Mouse (Mus musculus): ENCODE measurements around the gene Baat. TPM values are rescaled to one million over a fixed set of nuclear protein-coding genes. Genes with fewer than 3 reads are reported as not detected.
"Not testable (repeated sequence)": the region's sequence is repeated elsewhere in the genome, so short reads cannot be mapped to it uniquely, and the experiment has no call there.

Gene Baat
- under 1 TPM in 2 of 4 experiments, not detected in 2; 0.12 to 0.21 TPM for total RNA-seq (2022)

DNA sequence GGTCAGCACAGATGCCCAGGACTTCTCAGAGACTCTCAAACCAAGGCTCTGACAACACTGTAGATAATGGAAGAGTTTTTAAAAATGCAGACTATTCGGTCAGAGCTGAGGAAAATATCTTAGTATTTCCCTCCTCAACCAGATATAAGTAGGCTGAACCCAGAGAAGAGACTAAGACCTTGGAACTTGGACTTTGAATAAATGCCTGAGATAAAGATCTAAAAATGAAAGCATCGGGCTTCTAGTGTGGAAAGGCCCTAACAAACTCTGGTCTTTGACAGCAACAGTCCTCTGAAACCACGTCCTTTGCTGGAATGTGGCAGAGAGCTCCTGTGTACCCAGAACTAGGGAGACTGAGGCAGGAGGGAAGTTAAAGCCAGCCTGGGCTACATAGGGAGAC is at the start of gene Baat:
Gene Baat (minus strand): TSS at position 172 of the 400 bp plus-strand sequence.
- no peak for DNase-seq

DNA sequence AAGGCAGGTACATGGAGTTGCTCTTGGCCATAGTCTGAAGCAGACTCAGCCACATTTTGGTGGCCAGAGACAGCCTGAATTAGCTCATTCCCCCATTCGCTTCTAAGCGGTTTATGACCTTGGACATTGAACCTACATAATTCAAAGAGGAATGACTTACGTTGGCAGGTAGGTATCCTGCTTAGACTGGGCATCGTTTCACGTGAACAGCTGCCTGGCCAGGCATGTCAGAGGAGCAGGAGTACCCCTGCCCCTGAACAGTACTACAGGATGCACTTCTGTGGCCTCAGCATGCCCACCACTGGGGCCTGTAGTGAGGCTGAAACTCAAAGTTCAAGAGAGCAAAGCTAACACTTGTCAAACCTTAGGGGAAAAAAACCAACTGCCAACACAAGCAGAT is 47.0 kb upstream of the Baat start:
- DNase-seq = no peak

DNA sequence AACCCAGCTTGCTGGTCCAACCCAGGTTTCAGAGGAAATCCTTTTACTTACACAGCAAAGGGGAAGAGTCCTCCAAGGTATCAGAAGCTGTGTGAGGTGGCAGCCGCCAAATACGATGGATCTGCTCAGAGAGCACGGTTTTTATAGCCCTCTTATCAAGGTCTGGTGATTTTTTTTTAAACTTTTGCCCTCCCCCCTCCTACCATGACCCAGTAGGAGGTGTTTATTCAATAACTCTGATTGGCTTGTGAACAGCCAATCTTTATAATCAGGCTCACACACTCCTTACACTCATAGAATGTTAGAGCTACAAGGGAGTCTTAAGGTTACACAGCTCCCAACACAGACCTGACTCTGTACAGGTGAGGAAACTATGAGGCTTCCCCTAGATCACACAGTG is 43.0 kb upstream of the Baat start, which contains the start of gene Aldob:
Gene Aldob (minus strand): TSS at position 164 of the 400 bp plus-strand sequence.
- DNase-seq = no peak

DNA sequence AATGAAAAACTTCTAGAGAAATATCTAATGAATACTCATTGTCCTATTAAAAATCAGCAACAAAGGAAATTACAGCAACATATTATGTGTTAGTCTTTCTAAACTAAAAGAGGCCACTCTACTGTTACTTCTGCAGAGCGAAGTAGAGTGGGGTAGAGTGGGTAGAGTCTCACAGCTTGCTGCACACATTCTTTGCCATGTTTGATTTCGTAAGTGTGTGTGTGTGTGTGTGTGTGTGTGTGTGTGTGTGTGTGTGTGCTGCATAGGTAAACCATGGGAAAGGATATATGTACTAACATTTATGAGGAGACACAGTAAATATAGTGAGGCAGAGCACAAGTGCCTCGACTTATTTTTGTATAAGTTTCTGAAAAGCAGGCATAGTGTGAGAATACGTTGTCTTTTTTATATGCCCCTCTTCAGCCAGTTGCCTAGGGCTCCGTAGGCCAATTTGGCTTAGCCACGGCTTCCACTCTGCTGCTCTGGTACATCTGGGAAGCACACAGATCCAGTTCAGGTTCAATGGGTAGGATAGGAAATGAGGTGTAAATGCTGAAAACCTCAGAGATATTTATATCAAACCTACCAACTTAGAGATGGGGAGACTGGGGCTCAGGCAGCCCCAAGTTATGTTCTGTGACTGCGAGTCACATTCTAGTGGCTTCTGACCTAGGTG is 41.3 kb upstream of the Baat start:
- no peak for DNase-seq

DNA sequence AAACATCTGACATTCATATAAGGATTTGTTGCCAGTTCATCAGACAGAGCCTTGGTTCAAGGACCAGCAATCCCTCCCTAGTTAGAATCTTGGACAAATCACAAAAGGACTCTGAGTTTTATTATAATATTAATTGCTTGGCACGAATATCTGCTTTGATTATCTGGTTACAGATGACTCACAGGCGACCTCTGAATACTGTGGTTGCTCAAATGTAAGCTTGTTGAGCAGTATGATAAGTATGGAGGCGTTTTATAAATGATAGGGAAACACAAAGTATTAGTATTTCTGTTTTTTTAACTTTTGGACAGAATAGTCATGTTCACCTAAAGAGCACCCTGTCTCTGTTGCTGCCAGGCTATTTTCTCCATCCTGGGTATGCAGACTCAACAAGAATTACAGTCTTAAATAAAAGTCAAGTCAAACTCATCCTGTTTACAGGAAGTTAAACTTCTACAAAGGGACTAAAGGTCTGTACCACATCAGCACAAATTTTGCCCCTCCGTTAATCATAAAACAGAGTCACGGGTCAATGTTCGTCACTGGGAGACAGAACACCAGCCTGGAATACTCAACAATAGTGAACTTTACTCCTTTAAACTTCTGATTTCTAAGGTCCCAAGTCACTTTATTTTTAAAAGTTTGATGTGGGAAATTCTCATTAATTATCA is 40.7 kb upstream of the Baat start:
- DNase-seq = peak; percentile 15

DNA sequence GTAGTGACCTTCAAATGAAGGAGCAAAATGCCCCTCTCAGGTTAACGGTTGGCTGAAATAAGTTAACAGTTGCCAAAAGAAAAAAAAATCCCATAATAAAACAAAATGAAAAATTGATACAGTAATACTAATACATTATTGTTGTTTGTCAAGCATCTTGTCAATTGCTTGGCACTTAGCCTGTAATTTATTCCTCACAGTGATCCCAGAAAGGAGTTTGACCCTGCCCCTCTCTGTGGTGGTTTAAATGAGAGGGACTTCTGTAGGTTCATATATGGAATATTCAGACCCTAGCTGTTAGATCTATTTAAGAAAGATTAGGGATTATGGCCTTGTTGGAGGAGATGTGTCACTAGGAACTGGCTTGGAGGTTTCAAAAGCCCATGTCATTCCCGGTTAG is 39.7 kb upstream of the Baat start:
- DNase-seq = no peak

DNA sequence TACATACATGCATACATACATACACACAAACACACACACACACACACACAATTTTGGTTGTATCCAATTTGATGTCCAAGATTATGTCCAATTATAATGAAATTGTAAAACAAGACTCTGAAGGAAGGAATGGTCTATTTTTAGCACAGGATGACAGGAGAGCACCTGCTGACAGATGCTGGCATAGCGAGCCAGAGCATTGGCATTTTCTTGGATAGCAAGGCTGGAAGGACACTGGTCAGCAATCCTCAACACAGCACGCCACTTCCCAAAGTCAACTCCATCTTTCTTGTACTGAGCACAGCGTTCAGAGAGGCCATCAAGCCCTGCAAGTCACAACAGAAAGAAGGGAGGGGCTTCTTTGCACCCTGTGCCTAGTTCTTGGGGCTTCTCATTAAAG is 34.6 kb upstream of the Baat start:
- DNase-seq = no peak

DNA sequence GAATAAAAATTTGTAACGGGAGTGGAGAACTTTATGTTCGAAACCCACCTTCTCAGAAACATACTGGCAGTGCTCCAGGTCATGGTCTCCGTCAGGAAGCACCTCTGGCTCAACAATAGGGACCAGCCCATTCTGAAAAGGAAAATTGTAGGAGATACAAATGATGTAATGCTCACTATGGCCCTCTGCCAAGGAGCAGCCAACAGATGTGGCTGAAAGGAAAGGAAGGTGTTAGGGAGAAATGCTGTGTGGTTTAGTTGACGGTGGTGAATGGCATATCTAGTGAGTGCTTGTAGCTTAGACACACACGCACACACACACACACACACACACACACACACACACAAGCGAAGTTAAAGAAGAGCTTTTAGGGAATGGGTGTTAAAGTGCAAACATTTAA is 33.3 kb upstream of the Baat start:
- DNase-seq = no peak

DNA sequence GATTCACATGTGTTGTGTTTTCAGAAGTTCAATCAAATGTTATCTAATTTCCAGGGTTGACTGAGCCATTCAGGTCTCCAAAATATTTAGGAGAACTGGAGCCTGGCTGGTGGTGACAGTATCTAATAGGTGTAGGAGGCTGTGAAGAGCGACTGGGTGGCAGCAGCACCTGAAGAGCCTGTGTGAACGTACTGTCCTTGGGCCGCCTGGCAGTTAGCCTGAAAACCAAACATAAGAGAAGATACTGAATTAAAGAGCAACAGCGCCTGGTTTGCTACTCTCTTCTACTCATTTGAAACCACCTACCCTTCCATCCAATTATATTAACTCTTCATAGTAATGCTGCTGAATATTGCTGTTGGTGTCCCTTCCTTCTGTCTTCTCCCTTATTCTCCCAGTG is 30.3 kb upstream of the Baat start:
- DNase-seq = no peak

DNA sequence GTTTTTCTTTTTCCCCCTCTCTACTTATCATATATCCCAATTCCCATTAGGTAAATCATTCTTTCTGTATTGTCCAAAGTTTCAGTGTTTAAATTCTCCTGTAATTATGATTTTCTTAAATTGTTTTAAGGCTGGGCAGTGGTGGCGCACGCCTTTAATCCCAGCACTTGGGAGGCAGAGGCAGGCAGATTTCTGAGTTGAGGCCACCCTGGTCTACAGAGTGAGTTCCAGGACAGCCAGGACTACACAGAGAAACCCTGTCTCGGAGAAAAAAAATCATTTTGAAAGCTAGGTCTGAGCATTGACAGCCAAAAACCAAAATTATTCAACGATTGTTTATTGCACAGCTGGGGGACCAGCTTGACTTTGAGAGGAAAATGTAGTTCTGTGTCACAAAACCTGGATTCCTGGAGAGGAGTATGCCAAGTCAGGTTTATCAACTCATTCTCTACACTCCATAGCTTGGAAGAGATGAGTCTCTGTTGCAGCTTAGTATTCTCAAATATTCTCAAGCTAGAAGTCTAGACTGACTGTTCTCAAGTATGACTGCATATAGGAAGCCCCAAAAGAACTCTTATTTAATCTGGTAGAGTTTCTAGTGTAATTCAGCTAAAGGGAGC is 29.4 kb upstream of the Baat start:
- DNase-seq = no peak

DNA sequence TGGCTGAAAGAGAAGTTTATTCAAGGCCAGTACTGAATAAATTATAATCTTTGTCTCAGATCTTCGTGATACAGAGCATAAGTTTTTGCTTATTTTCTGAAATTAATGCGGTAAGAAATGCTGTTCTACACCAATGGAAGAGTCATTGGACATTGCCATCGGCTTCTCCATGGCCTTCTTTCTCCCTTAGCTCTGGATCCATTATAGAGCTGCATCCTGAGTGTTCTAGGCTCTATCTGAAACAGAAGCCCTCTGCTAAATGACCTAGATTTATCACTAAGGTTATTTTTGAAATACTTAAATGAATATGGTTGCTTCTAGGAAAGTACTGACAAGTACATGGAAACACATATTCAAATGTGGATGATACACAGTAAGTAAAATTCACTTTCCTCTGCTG is 28.7 kb upstream of the Baat start:
- DNase-seq = no peak

DNA sequence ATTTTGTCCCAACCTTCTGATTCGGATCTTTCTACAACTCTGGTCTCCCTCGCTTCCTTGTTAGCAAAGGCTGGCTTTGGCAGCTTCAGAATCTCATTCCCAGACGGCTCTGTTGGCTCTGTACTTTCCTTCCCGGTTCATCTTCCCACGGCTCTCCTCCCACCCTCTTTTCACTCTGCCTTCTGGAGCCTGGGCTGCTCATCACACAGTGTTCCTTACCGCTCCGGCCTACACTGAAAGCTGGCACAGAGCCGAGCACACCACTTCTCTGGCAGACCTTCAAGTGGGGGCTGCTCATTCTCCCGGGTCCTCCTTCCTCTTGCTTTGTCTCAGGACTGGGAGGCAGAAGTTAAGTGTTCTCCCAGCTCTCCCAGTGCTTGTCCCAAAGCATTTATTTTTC is 16.2 kb upstream of the Baat start:
- no peak for DNase-seq

DNA sequence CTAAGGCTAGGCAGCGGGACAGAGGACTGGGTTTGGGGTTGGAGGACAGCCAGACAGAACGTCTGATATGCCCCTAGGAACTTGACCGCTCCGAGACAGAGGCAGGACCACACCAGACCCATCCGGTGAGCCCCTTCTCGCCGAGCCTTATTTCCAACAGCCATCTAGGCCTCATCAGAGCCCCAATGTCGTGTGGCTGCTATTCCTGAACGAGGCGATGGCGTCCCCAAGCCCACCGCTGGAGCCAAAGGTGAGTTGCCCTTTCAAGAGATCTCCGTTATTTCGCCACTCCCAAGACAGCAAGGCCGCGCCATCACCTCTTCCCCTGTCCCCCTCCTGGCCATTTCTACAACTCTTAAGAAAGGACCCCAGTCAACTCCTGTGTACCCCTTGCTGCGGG is 15.0 kb upstream of the Baat start:
- no peak for DNase-seq

DNA sequence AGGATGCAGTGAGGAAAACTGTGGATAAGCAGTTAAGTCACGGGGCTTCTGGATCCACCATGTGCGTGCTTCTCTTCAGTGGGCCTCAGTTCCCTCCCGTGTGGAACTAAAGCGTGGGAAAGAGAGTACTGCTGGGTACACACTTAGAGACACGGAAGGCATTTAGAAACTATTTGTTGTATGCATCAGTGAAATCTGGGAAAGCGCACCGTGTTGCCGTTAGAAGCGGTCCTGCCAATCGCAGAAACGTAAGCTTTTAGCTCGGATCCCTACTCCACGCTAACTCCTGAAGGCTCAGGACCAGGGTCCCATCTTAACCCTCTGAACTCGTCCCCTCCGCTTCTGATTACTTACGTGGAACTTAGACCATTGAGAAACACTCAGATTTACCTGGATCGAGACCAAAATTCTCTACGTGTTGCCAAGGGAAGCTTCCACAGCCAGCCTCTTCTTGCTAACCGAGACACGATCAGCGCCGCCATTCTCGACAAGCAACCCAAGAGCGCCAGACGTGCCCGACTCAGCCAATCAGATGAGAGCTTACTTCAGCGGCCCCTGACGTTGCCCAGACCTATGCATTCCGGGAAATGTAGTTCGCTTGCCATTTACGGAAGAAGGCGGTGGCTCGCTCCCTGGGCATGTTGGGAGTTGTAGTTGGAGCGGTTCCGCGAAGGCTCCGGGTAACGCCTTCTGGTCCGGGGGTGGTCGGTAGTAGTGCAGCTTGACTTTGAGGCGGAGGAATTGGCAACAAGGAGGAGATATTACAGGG is 14.4 kb upstream of the Baat start, which contains the start of the genes Mrpl50 and Zfp189:
Gene Mrpl50 (minus strand): TSS at position 522 of the 769 bp plus-strand sequence.
Gene Zfp189 (plus strand): TSS at position 605 of the 769 bp plus-strand sequence.
- DNase-seq = peak; percentile 95

DNA sequence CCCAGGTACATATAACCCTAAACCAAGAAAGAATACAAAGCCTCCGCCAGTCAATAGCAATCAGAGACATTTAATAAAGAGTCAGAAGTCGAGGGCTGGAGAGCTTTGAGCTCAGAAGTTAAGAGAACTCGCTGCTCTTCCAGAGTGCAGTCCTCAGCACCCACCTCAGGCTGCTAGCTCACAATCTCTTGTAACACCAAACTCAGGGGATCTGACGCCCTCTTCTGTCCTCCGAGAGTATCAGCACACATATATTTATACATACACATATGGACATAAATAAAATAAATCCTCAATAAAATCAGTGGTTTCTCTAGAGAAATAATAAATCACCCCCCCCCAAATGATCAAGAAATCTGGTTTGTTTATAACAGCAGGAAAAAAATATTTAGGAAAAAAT is 13.1 kb upstream of the Baat start:
- no peak for DNase-seq

DNA sequence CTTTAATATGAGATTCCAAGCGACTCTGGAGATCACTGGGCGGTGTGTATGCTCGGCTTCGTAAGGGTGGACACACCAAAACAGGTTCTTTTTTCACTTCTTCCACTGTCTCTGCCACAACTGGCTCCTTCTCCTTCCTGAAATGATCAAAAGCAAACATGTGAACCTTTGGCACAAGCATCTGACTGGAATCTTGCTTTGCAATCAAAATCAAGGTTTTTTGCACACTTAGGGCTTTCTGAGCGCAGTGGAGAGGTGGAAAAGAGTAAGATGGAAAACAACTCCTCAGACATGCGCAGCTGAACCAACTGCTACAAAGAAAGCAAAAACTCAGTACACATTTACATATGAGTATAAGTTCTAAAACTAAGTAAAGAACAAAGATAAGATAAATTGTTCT is 8.1 kb upstream of the Baat start:
- no peak for DNase-seq

DNA sequence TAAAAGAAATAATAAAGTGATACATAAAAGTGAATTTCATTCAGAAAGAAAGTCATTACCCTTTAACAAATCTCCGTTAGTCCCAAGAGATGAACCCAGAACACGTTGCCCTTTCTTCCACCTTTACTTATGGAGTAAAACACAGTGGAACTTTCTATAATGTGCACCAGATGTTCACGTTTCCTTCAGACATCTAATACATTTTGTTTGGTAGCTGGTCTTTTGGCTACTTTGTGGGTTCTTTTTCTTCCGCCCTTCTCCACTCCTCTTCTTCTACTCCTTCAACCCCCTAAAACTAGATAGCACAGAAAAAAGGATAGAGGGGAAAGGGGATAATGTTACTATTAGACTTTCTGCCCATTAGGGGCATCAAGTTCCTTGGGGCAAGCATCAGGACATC is 6.3 kb upstream of the Baat start:
- DNase-seq = no peak

DNA sequence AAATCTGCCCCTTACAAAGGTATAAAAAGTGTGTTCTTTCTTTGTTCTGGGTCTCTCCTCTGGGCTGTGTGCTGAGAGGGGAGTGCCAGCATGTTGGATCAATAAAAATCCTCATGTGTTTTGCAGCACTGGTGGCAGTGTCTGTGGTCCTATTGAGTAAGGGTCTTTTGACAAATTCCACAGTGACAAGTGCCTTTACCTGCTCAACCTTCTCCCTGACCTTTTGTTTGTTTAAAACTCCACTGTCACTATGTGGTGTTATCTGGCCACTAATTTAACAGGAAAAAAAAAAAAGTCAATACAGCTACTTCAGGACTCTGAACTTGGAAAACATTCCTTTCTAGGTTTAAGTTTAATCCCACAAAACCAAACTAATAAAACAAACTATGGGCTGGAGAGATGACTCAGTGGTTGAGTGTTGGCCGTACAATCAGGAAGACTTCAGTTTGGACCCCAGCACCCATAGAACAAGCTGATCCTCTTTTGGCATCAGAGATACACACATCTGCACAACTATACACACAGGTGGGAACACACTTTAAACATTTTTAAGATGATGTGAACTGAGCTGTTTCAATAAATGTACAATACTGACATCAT is 4.0 kb upstream of the Baat start:
- DNase-seq = not testable (repeated sequence)

DNA sequence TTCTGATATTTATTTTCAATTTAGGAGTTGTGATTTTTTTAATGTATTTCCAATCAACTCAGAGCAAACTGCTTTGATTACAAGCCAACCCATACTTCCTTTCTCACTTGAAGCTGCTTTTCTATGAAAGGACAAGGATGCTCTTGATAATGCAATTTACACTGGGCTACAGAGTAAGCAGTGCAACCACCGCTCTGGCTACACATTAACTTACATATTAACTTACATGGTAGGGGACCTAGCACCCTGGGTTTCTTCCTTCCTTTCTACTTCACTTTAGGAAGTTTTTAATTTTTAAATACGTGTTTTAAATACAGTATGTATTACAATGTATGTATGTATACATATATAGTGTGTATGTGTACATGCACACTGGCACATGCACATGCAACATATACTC is 2.8 kb upstream of the Baat start:
- no peak for DNase-seq

DNA sequence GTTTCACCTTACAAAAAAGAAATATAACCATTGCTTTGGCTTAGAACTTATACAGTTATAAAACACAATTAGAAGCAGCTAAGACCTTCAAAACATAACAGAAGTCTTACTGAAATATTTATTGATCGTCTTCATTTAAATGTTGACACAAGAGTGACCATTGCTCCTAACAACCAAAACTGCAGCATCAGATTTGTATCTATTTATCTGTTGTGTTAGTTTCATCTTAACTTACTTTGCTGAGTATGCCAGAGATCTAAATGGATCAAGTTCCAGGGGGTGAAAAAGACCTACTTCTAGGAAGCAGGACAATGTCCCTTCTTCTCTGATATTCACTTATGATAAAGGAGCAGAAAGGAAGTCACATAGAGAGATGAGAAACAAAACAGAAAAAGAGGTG is 2.8 kb downstream of the Baat start:
- no peak for DNase-seq

DNA sequence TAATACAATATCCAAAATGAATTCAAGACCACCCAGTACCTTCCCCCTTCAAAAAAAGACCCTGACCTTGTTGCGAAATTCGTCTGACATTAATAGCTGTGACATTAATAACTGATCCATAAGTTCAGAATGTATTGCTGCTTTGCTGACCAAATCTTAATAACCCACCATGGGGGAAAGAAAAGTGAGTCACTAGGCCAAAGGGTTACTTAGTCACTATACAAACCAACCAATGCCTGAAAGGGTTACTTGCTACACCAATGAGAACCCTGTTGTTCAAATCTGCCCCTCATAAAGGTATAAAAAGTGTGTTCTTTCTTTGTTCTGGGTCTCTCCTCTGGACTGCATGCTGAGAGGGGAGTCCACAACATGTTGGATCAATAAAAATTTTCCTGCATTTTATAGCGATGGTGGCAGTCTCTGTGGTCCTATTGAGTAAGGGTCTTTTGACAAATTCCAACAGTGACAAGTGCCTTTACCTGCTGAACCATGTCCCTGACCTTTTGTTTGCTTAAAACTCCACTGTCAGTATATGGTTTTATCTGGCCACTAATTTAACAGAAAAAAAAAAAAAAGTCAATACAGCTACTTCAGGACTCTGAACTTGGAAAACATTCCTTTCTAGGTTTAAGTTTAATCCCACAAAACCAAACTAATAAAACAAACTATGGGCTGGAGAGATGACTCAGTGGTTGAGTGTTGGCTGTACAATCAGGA is 20.3 kb downstream of the Baat start:
- DNase-seq = not testable (repeated sequence)

DNA sequence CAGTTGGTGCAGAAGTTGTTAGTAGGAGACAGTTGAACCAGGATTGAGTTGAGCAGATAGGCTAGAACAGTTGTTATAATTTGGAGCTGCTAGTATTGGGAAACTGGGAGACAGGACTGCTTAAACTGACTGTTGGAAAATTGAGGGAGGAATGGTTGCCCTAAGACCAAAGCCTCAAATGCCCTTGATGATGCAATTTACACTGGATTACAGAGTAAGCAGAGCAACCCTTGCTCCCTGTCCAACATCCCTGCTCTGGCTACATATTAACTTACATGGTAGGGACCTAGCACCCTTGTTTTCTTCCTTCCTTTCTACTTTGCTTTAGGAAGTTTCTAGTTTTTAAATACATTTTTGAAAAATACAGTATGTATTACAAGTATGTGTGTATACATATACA is 20.9 kb downstream of the Baat start:
- DNase-seq = no peak
